Mouse (Mus musculus) heart, embryonic 14.5 days (tissue): ENCODE data around the gene Olfr1389. TPM values are rescaled to one million over a fixed set of nuclear protein-coding genes. Genes with fewer than 3 reads are reported as not detected.
"Not testable (repeated sequence)": the region's sequence is repeated elsewhere in the genome, so short reads cannot be mapped to it uniquely, and the experiment has no call there.

Source experiments
- ATAC-seq: fragments of 200-750 bp; cut with Nextera tagmentation; 2 replicates; pipeline ENCODE4 v1.8.0; 2017; ENCODE audit warnings: low read depth, moderate TSS enrichment; ENCODE audit not compliant: insufficient number of reproducible peaks, insufficient read depth, low FRiP score
- H3K27ac ChIP-seq, 2 experiments: fragments of 200-500 bp in 1 of 2; fragments of 300-500 bp in 1 of 2; sonication (generic) in 1 of 2; replicated peaks in 1 of 2; 2 replicates each; pipeline ENCODE4 v1.5.1; 2012 to 2014; ENCODE audit warnings: low read depth in 2 of 2, low read length in 2 of 2, control low read depth in 1 of 2, mild to moderate bottlenecking in 1 of 2, mixed read lengths in 1 of 2; ENCODE audit not compliant: control insufficient read depth in 1 of 2, insufficient read depth in 1 of 2
- H3K27me3 ChIP-seq: fragments of 300-500 bp; sonication (generic); 2 replicates; pipeline ENCODE4 v1.6.1; 2014; ENCODE audit warnings: mild to moderate bottlenecking, low read length, control low read depth; ENCODE audit not compliant: control insufficient read depth, insufficient read depth
- H3K36me3 ChIP-seq: fragments of 300-500 bp; sonication (generic); 2 replicates; pipeline ENCODE4 v1.6.1; 2014; ENCODE audit warnings: mild to moderate bottlenecking, control low read depth, low read length, mixed read lengths; ENCODE audit not compliant: control insufficient read depth, insufficient read depth
- H3K4me1 ChIP-seq, 2 experiments: fragments of 200-500 bp in 1 of 2; fragments of 300-500 bp in 1 of 2; sonication (generic) in 1 of 2; 2 replicates each; pipeline ENCODE4 v1.6.1; 2012 to 2014; ENCODE audit warnings: low read length in 2 of 2, control low read depth in 1 of 2, mixed read lengths in 1 of 2; ENCODE audit not compliant: control insufficient read depth in 2 of 2, insufficient read depth in 2 of 2
- H3K4me2 ChIP-seq: fragments of 300-500 bp; sonication (generic); 2 replicates; pipeline ENCODE4 v1.6.1; 2014; ENCODE audit warnings: mild to moderate bottlenecking, low read length
- H3K4me3 ChIP-seq, 2 experiments: fragments of 200-500 bp in 1 of 2; fragments of 300-500 bp in 1 of 2; sonication (generic) in 1 of 2; 2 replicates each; pipeline ENCODE4 v1.5.1; 2012 to 2014; ENCODE audit warnings: low read length in 2 of 2, mild to moderate bottlenecking in 2 of 2, control low read depth in 1 of 2, low read depth in 1 of 2, moderate library complexity in 1 of 2; ENCODE audit not compliant: control insufficient read depth in 1 of 2, insufficient read depth in 1 of 2
- H3K9ac ChIP-seq: fragments of 300-500 bp; sonication (generic); 2 replicates; pipeline ENCODE4 v1.6.1; 2014; ENCODE audit warnings: mild to moderate bottlenecking, low read length
- H3K9me3 ChIP-seq: fragments of 300-500 bp; sonication (generic); 2 replicates; pipeline ENCODE4 v1.6.1; 2016; ENCODE audit warnings: low read length, control low read depth; ENCODE audit not compliant: control insufficient read depth
- WGBS: fragments of 180-500 bp; shearing (Covaris S2); extraction: QIAGEN DNeasy Blood & Tissue Kit; methylation state at CpG from one replicate; pipeline ENCODE4 v1.1.7; 2014; 5-methylcytosine and 5-hydroxymethylcytosine counted together
- polyA plus RNA-seq: library from polyadenylated mRNA; unstranded; fragments of >200 nt; fragmentation: Nextera tagmentation; extraction: Ambion mirVana; gene quantifications from 2 replicates; pipeline ENCODE4 v1.2.1, GENCODE M21; 2014

Olfr1389 gene
- polyA plus RNA-seq, result not detected in 2 replicates

- Histone ChIP-seq H3K27me3 (no peaks in the 10 kb centered on the region), H3K36me3 (no peaks in the 10 kb centered on the region), H3K4me3 (no peak within 1 kb of the TSS), H3K27ac (0 out of 4 replicates have a peak within 1 kb of the TSS, but pooled peaks of 1 of the 2 experiments have one; percentile 19), H3K4me2 (no peak within 1 kb of the TSS), H3K9me3 (no peaks in the 10 kb centered on the region), H3K4me1 (peaks cover 0 to 4% of the 10 kb centered on the region in 2 experiments; a peak in 1 of 4 replicates), H3K9ac (no peak within 1 kb of the TSS)
- no peak for ATAC-seq
- 72% methylated on average over 2 of the region's 2 CpGs for WGBS
Measured at GRCm38 (mm10) chr11:49422767-49423166, at the start of gene Olfr1389. Gene Olfr1389, plus strand, starts transcription at chr11:49423067.

GRCm38 (mm10) chr11:49383133-49383532 is 39.7 kb upstream of the Olfr1389 start:
- Histone ChIP-seq H3K4me3 (no peak overlapping the region), H3K36me3 (no peaks in the 10 kb centered on the region), H3K27me3 (no peaks in the 10 kb centered on the region), H3K4me1 (no peaks in the 10 kb centered on the region), H3K9ac (no peak overlapping the region), H3K4me2 (no peak overlapping the region), H3K9me3 (no peaks in the 10 kb centered on the region), H3K27ac (no peak overlapping the region)
- ATAC-seq, result no peak

GRCm38 (mm10) chr11:49386118-49386517 is 36.7 kb upstream of the Olfr1389 start:
- H3K36me3 ChIP-seq, H3K4me1 ChIP-seq, H3K9ac ChIP-seq, H3K9me3 ChIP-seq, H3K4me2 ChIP-seq, H3K27ac ChIP-seq, H3K27me3 ChIP-seq, ATAC-seq, H3K4me3 ChIP-seq: not testable (repeated sequence)
- WGBS, result 84% methylated on average over 7 of the region's 7 CpGs

GRCm38 (mm10) chr11:49392707-49393106 is 30.2 kb upstream of the Olfr1389 start:
- H3K4me2 ChIP-seq, H3K27ac ChIP-seq, H3K9ac ChIP-seq, H3K9me3 ChIP-seq, H3K27me3 ChIP-seq, H3K4me1 ChIP-seq, H3K36me3 ChIP-seq, ATAC-seq, H3K4me3 ChIP-seq: not testable (repeated sequence)
- 59% methylated on average over 1 of the region's 1 CpGs for WGBS

DNA sequence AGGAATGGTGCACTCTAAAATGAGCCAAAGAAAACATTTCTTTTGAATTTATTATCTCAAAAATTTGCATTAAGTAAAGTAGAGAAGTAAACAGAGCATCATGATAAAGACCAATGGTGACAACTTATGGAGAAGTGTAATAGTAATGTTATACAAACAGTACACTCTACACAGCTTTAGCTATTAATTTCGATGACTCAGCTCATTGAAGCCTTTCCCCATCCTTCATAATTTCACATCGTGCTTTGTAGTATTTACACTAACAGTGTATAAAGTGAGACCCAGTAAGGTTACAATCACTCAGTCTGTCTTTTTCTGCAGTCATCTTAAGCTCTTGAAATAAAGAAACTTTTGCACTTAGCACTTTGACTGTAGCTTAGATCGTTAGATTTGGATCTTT is 16.1 kb upstream of the Olfr1389 start:
- Histone ChIP-seq H3K9me3 (no peaks in the 10 kb centered on the region), H3K27me3 (no peaks in the 10 kb centered on the region), H3K27ac (no peak overlapping the region), H3K4me3 (no peak overlapping the region), H3K4me2 (no peak overlapping the region), H3K9ac (no peak overlapping the region), H3K36me3 (no peaks in the 10 kb centered on the region), H3K4me1 (no peaks in the 10 kb centered on the region)
- WGBS, result 60% methylated on average over 3 of the region's 3 CpGs
- ATAC-seq, result no peak

DNA sequence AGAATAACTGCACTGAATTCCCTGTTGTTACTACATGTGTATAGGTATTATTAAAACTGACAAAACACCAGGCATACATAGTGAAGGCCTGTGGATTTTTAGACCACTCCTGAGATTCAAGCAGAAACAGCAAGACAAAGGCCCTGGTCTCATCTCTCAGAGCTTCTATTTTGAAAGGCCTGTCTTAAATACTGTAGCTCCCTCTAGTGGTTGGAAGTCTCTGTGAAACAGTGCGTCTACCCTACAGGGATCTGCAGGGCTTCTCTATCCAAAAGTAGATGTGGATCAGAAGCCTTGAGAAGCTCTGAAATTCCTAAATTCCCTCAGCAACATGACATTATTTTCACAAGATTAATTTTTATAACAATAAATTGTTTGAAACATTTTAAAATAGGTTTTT is 12.3 kb upstream of the Olfr1389 start:
- H3K4me1 ChIP-seq, result no peaks in the 10 kb centered on the region

GRCm38 (mm10) chr11:49425257-49425927 is 2.5 kb downstream of the Olfr1389 start:
- no peaks in the 10 kb centered on the region for H3K36me3 ChIP-seq
- no peak overlapping the region for H3K4me2 ChIP-seq
- no peak for ATAC-seq
- H3K27ac ChIP-seq, result no peak overlapping the region
- no peak overlapping the region for H3K9ac ChIP-seq
- peaks cover 0 to 4% of the 10 kb centered on the region in 2 experiments; a peak in 1 of 4 replicates for H3K4me1 ChIP-seq
- no peaks in the 10 kb centered on the region for H3K27me3 ChIP-seq
- WGBS, result 81% methylated on average over 1 of the region's 1 CpGs
- no peak overlapping the region for H3K4me3 ChIP-seq
- H3K9me3 ChIP-seq, result no peaks in the 10 kb centered on the region

More for the DNA sequence above, 12.3 kb upstream of the Olfr1389 start:
- WGBS, result 30% methylated on average over 1 of the region's 1 CpGs
- Histone ChIP-seq H3K4me2 (no peak overlapping the region), H3K9ac (no peak overlapping the region), H3K4me3 (no peak overlapping the region), H3K27me3 (no peaks in the 10 kb centered on the region), H3K9me3 (no peaks in the 10 kb centered on the region), H3K27ac (no peak overlapping the region), H3K36me3 (no peaks in the 10 kb centered on the region)
- no peak for ATAC-seq

DNA sequence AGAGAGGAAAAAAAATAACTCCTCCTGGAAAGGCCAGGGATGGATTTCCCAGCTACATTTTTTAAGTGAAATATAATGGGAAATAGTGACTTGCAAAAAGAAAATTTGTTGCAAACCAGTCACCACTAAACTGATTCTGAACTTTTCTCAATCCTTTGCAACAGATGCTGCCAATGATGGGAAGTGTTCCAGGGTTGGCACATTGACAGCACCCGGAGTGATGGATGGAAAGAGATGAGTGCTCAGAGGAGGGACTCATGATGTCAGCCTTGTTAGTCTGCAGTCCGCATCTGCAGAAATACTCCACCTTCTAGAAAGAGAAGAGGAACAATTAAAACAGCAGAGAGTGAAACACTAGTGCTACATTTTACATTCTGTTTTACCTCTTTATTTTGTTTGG is 6.8 kb downstream of the Olfr1389 start:
- WGBS, result 82% methylated on average over 2 of the region's 2 CpGs
- H3K4me3 ChIP-seq, result no peak overlapping the region
- H3K27me3 ChIP-seq, result no peaks in the 10 kb centered on the region
- no peak for ATAC-seq
- no peak overlapping the region for H3K27ac ChIP-seq
- H3K4me1 ChIP-seq, result no peaks in the 10 kb centered on the region
- H3K4me2 ChIP-seq, result no peak overlapping the region
- H3K36me3 ChIP-seq, result no peaks in the 10 kb centered on the region
- H3K9ac ChIP-seq, result no peak overlapping the region
- H3K9me3 ChIP-seq, result 0 out of 2 replicates have a peak, but pooled peaks cover 3% of the 10 kb centered on the region
